Mouse (Mus musculus): ENCODE measurements around the gene Elmsan1.

Gene Elmsan1

GRCm38 (mm10) chr12:84193642-84194399 lies 24.9 kb downstream of the Elmsan1 start:
- peak; percentile 94 for DNase-seq (ENCODE audit: low read depth, low spot score)

- DNase-seq (ENCODE audit: low read depth, low spot score): peak; percentile 67
Observed at GRCm38 (mm10) chr12:84192741-84193641, 25.7 kb downstream of the Elmsan1 start.

GRCm38 (mm10) chr12:84192280-84192679 lies 26.4 kb downstream of the Elmsan1 start:
- DNase-seq (ENCODE audit: low read depth, low spot score): no peak

- no peak for DNase-seq (ENCODE audit: low read depth, low spot score)
Observed at GRCm38 (mm10) chr12:84191770-84192169, 26.9 kb downstream of the Elmsan1 start.

- DNase-seq (ENCODE audit: low read depth, low spot score): no peak
Observed at GRCm38 (mm10) chr12:84191190-84191589, 27.5 kb downstream of the Elmsan1 start.

- DNase-seq (ENCODE audit: low read depth, low spot score): no peak
Observed at GRCm38 (mm10) chr12:84190151-84190820, 28.4 kb downstream of the Elmsan1 start.

GRCm38 (mm10) chr12:84188881-84189444 lies 29.7 kb downstream of the Elmsan1 start:
- DNase-seq (ENCODE audit: low read depth, low spot score): no peak

- DNase-seq (ENCODE audit: low read depth, low spot score): no peak
Observed at GRCm38 (mm10) chr12:84187752-84188601, 30.7 kb downstream of the Elmsan1 start.

- DNase-seq (ENCODE audit: low read depth, low spot score): no peak
Observed at GRCm38 (mm10) chr12:84186950-84187349, 31.7 kb downstream of the Elmsan1 start.

- DNase-seq (ENCODE audit: low read depth, low spot score): no peak
Observed at GRCm38 (mm10) chr12:84186536-84186935, 32.1 kb downstream of the Elmsan1 start.

- no peak for DNase-seq (ENCODE audit: low read depth, low spot score)
Observed at GRCm38 (mm10) chr12:84185547-84185946, 33.1 kb downstream of the Elmsan1 start.

- DNase-seq (ENCODE audit: low read depth, low spot score): no peak
Observed at GRCm38 (mm10) chr12:84184979-84185378, 33.7 kb downstream of the Elmsan1 start.

- no peak for DNase-seq (ENCODE audit: low read depth, low spot score)
Observed at GRCm38 (mm10) chr12:84181999-84182398, 36.7 kb downstream of the Elmsan1 start.

GRCm38 (mm10) chr12:84180701-84181435 lies 37.8 kb downstream of the Elmsan1 start:
- DNase-seq (ENCODE audit: low read depth, low spot score): no peak

GRCm38 (mm10) chr12:84180090-84180489 lies 38.6 kb downstream of the Elmsan1 start:
- no peak for DNase-seq (ENCODE audit: low read depth, low spot score)

- no peak for DNase-seq (ENCODE audit: low read depth, low spot score)
Observed at GRCm38 (mm10) chr12:84178652-84179445, 39.8 kb downstream of the Elmsan1 start.

- DNase-seq (ENCODE audit: low read depth, low spot score): no peak
Observed at GRCm38 (mm10) chr12:84178052-84178451, 40.6 kb downstream of the Elmsan1 start.

- DNase-seq (ENCODE audit: low read depth, low spot score): no peak
Observed at GRCm38 (mm10) chr12:84176886-84177765, 41.6 kb downstream of the Elmsan1 start.

Measured in mesoderm, embryonic 11.5 days (tissue).